Mouse (Mus musculus): Measurements from ENCODE around the gene Klhl33. TPM values are rescaled to one million over a fixed set of nuclear protein-coding genes. Genes with fewer than 3 reads are reported as not detected.
A peak's percentile ranks its signal among the peaks of the same experiment; 100 is the strongest.
"Not testable (repeated sequence)": the region's sequence is repeated elsewhere in the genome, so short reads cannot be mapped to it uniquely, and the experiment has no call there.

Klhl33 gene
- polyA plus RNA-seq, 1 experiment from 2014 or later: 0.27 TPM

DNA sequence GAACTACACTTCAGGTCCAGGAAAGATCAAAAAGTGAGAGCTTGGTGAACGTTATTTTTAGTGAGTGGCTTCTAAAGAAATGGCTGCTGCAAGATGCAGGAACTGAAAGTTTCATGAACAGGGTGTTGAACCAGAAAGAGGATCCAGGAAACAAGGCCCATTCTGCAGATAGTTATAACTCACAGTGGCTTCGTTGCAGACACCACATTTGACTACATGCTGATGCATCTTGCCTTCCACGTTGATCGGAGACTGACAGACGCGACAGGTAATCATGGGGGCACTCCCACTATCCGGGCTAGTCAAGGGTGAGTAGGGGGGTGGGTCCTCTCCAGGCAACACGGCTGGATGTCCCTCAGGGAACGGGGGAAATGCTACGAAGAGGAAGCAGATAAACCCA lies 32.6 kb upstream of the Klhl33 start:
- Histone ChIP-seq H3K4me2 (replicated peaks) (peak overlapping the region; percentile 71), H3K27ac (replicated peaks) (peak overlapping the region; percentile 84), H3K9me3 (no peaks in the 10 kb centered on the region), H3K36me3 (peaks cover 35% of the 10 kb centered on the region), H3K4me1 (peaks cover 38% of the 10 kb centered on the region), H3K4me3 (peak overlapping the region; percentile 78), H3K27me3 (no peaks in the 10 kb centered on the region), H3K9ac (replicated peaks) (peak overlapping the region; percentile 91)
- ATAC-seq (replicated peaks): no peak
- 12% methylated on average over 10 of the region's 10 CpGs for WGBS

DNA sequence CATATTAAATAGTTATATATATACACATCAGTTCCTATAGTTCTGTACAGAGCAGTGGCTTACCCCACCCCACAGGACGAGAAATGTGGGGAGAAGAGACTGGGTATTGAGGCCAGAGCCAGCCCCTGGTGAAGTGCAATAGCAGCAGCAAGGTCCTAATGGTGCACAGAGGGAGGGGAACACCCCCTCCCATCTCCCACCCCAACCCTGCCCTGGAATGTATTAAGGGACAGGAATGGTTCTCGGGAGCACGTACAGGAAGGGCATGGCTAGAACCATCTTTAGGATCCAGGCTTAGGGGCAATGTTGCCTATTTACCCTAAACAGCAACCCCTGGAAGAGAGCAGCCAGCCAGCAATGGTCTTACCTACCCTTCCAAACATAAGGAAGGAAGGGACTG lies 30.1 kb upstream of the Klhl33 start:
- Histone ChIP-seq H3K4me1 (peaks cover 46% of the 10 kb centered on the region), H3K9me3 (no peaks in the 10 kb centered on the region), H3K27ac (replicated peaks) (no peak overlapping the region), H3K4me3 (no peak overlapping the region), H3K27me3 (no peaks in the 10 kb centered on the region), H3K4me2 (replicated peaks) (no peak overlapping the region), H3K9ac (replicated peaks) (no peak overlapping the region), H3K36me3 (peaks cover 35% of the 10 kb centered on the region)
- ATAC-seq (replicated peaks): no peak
- WGBS: 72% methylated on average over 3 of the region's 3 CpGs

DNA sequence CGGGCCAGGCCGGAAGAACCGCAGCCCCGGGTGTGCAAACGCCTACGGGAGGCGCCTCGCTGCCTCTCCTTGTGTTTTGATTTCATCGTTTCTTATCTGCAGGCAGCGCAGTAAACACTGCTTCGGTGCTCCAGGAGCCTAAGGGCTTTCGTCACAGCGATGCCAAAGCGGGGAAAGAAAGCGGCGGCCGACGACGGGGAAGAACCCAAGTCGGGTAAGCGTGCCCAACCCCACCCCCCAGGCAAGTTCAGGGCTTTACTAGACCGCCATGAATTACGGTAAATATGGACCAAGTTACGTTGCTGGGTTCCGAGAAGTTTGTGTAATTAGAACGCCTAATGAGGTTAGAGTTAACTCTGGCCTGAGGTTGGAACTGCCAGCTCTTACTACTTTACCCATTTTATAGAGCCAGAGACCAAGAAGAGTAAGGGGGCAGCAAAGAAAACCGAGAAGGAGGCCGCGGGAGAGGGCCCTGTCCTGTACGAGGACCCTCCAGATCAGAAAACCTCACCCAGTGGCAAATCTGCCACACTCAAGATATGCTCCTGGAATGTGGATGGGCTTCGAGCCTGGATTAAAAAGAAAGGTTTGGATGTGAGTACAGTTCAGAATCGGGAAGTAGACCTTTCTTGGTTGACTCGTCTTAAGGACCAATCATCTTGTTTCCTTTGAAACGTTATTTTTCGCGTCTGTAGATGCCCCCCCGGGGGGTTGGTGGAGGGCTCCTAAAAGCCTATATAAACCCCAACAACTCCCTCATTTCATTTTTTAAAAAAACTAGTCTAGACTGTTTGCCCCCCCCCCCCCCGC lies 28.0 kb upstream of the Klhl33 start:
- Histone ChIP-seq H3K9me3 (no peaks in the 10 kb centered on the region), H3K27ac (replicated peaks) (peak overlapping the region; percentile 93), H3K4me2 (replicated peaks) (peak overlapping the region; percentile 91), H3K27me3 (no peaks in the 10 kb centered on the region), H3K4me1 (peaks cover 42% of the 10 kb centered on the region), H3K36me3 (peaks cover 35% of the 10 kb centered on the region), H3K9ac (replicated peaks) (peak overlapping the region; percentile 93), H3K4me3 (peak overlapping the region; percentile 95)
- peak; percentile 11 for ATAC-seq (replicated peaks)
- under 1% methylated on average over 38 of the region's 38 CpGs for WGBS

- Histone ChIP-seq H3K36me3 (peaks cover 35% of the 10 kb centered on the region), H3K27me3 (no peaks in the 10 kb centered on the region), H3K27ac (replicated peaks) (peak within 1 kb of the TSS; percentile 93), H3K4me3 (peak within 1 kb of the TSS; percentile 95), H3K9ac (replicated peaks) (peak within 1 kb of the TSS; percentile 93), H3K9me3 (no peaks in the 10 kb centered on the region), H3K4me2 (replicated peaks) (peak within 1 kb of the TSS; percentile 91), H3K4me1 (peaks cover 35% of the 10 kb centered on the region)
- ATAC-seq (replicated peaks): peak; percentile 95
- under 1% methylated on average over 57 of the region's 57 CpGs for WGBS
Observed at GRCm38 (mm10) chr14:50924281-50925064, 27.2 kb upstream of the Klhl33 start, which contains the start of the genes Osgep and Apex1. Gene Osgep, minus strand, starts transcription at chr14:50924893. Gene Apex1, plus strand, starts transcription at chr14:50924968.

DNA sequence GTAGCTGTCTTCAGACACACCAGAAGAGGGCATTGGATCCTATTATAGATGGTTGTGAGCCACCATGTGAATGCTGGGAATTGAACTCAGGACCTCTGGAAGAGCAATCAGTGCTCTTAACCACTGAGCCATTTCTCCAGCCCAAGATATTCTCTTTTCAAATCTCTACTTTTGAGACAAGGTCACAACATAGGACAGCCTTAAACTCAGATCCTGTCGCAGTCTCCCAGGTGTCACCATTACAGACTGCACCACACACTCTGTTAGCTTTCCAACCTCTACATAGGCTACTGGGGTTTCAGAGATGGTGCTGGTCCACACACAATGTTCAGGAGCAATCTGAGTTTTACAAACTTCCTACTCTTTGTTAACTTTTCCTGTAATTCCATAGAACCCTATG lies 26.1 kb upstream of the Klhl33 start:
- H3K27ac ChIP-seq (replicated peaks); H3K9me3 ChIP-seq; ATAC-seq (replicated peaks); H3K27me3 ChIP-seq: not testable (repeated sequence)
- H3K4me3 ChIP-seq: peak overlapping the region; percentile 95
- peaks cover 32% of the 10 kb centered on the region for H3K36me3 ChIP-seq
- peak overlapping the region; percentile 93 for H3K9ac ChIP-seq (replicated peaks)
- peaks cover 30% of the 10 kb centered on the region for H3K4me1 ChIP-seq
- peak overlapping the region; percentile 91 for H3K4me2 ChIP-seq (replicated peaks)
- WGBS: 80% methylated on average over 1 of the region's 1 CpGs

DNA sequence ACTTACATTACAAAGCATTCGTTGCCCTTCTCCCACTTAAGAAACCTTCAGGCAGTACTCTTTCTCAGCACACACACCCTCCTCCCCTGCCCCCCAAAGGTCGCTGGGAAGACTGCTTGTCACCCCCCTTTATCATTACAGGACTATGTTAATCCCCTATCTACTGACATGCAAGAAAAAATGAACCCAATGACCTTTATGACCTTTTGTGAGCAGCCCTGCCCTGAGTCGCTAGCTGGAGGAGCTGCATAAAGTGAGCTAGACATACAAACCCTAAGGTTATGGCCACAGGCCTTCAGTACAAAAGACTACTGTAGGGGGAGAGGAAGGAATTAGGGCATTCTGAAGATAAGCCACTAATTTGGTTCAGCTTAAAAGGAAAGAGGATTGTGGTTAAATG lies 14.0 kb upstream of the Klhl33 start:
- Histone ChIP-seq H3K27me3 (no peaks in the 10 kb centered on the region), H3K27ac (replicated peaks) (no peak overlapping the region), H3K9me3 (no peaks in the 10 kb centered on the region), H3K9ac (replicated peaks) (no peak overlapping the region), H3K36me3 (peaks cover 42% of the 10 kb centered on the region), H3K4me3 (no peak overlapping the region), H3K4me1 (no peaks in the 10 kb centered on the region), H3K4me2 (replicated peaks) (no peak overlapping the region)
- WGBS: 56% methylated on average over 3 of the region's 3 CpGs
- no peak for ATAC-seq (replicated peaks)

GRCm38 (mm10) chr14:50908126-50908525 lies 10.8 kb upstream of the Klhl33 start:
- ATAC-seq (replicated peaks): no peak
- Histone ChIP-seq H3K36me3 (peaks cover 14% of the 10 kb centered on the region), H3K4me1 (peaks cover 7% of the 10 kb centered on the region), H3K27me3 (no peaks in the 10 kb centered on the region), H3K27ac (replicated peaks) (no peak overlapping the region), H3K9ac (replicated peaks) (no peak overlapping the region), H3K9me3 (no peaks in the 10 kb centered on the region), H3K4me2 (replicated peaks) (no peak overlapping the region), H3K4me3 (no peak overlapping the region)
- 78% methylated on average over 4 of the region's 4 CpGs for WGBS

DNA sequence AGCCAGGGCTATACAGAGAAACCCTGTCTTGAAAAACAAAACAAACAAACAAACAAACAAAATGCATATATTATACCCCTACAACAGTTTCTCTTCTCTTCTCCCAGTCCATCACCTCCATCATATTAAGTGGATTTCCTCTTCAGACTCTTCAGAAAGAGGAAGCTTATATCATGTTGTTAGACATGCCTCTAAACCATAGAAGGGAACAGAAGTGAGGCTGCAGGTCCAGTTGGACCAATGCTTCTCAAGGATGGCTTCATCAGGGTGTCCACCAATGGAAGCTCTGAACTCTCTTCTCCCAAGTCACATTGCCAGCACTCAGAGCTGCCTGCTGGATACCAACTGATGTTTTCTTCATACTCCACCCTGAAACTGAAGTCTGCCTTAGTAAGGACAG lies 8.0 kb upstream of the Klhl33 start:
- ATAC-seq (replicated peaks); H3K27me3 ChIP-seq; H3K9ac ChIP-seq (replicated peaks); H3K27ac ChIP-seq (replicated peaks); H3K4me2 ChIP-seq (replicated peaks); H3K4me3 ChIP-seq; H3K9me3 ChIP-seq; H3K36me3 ChIP-seq; H3K4me1 ChIP-seq: not testable (repeated sequence)

GRCm38 (mm10) chr14:50904828-50905129 lies 7.5 kb upstream of the Klhl33 start:
- Histone ChIP-seq H3K27me3 (no peaks in the 10 kb centered on the region), H3K36me3 (no peaks in the 10 kb centered on the region), H3K27ac (replicated peaks) (no peak overlapping the region), H3K9me3 (no peaks in the 10 kb centered on the region), H3K4me1 (peaks cover 7% of the 10 kb centered on the region), H3K4me3 (no peak overlapping the region), H3K4me2 (replicated peaks) (no peak overlapping the region), H3K9ac (replicated peaks) (no peak overlapping the region)
- WGBS: 86% methylated on average over 4 of the region's 4 CpGs
- no peak for ATAC-seq (replicated peaks)

- no peaks in the 10 kb centered on the region for H3K36me3 ChIP-seq
- H3K9me3 ChIP-seq: no peaks in the 10 kb centered on the region
- peaks cover 7% of the 10 kb centered on the region for H3K4me1 ChIP-seq
- peak; percentile 85 for ATAC-seq (replicated peaks)
- H3K27me3 ChIP-seq: no peaks in the 10 kb centered on the region
- H3K9ac ChIP-seq (replicated peaks): peak overlapping the region; percentile 42
- H3K4me2 ChIP-seq (replicated peaks): peak overlapping the region; percentile 56
- no peak overlapping the region; the same call in 1 of the 2 replicates for H3K27ac ChIP-seq (replicated peaks)
- 4% methylated on average over 26 of the region's 26 CpGs for WGBS
- peak overlapping the region; percentile 39 for H3K4me3 ChIP-seq
Observed at GRCm38 (mm10) chr14:50903973-50904827, 6.9 kb upstream of the Klhl33 start.

- H3K4me2 ChIP-seq (replicated peaks); H3K27ac ChIP-seq (replicated peaks); H3K36me3 ChIP-seq; H3K4me3 ChIP-seq; H3K27me3 ChIP-seq; H3K9ac ChIP-seq (replicated peaks); ATAC-seq (replicated peaks); H3K9me3 ChIP-seq: not testable (repeated sequence)
- 93% methylated on average over 2 of the region's 2 CpGs for WGBS
- H3K4me1 ChIP-seq: peaks cover 13% of the 10 kb centered on the region
Observed at GRCm38 (mm10) chr14:50897992-50898391, 685 bp upstream of the Klhl33 start.
